Mouse (Mus musculus): ENCODE measurements around the gene Rad1. TPM values are rescaled to one million over a fixed set of nuclear protein-coding genes. Genes with fewer than 3 reads are reported as not detected.

The Rad1 gene
- total and polyA plus RNA-seq, 3 experiments: 4.8 to 9.3 (median 9.0) TPM

GRCm38 (mm10) chr15:10447102-10447501 lies 38.7 kb upstream of the Rad1 start:
- WGBS: 94% methylated on average over 3 of the region's 3 CpGs
- no peaks in the 10 kb centered on the region; the same call in 1 of the 2 replicates for H3K79me2 ChIP-seq (replicated peaks; ENCODE audit: control insufficient read depth, insufficient read depth, low read length)
- H3K27ac ChIP-seq: no peak overlapping the region
- no peaks in the 10 kb centered on the region for H3K36me3 ChIP-seq (ENCODE audit: control insufficient read depth, insufficient read depth, low read length)
- no peaks in the 10 kb centered on the region for H3K27me3 ChIP-seq (ENCODE audit: control insufficient read depth, insufficient read depth, low read length)
- TF ChIP-seq EP300 (IDR thresholded peaks at IDR 0.05; ENCODE audit: insufficient read depth, low read depth, low read length) (no peak), POLR2A (IDR thresholded peaks at IDR 0.05; ENCODE audit: insufficient read depth, low read depth, low read length) (no peak), CTCF (IDR thresholded peaks at IDR 0.05) (no peak)
- no peaks in the 10 kb centered on the region for H3K4me1 ChIP-seq (ENCODE audit: control insufficient read depth, insufficient read depth, low read length)
- H3K4me3 ChIP-seq: no peak overlapping the region
- no peak overlapping the region for H3K9ac ChIP-seq (ENCODE audit: low read depth, low read length)
- DNase-seq: no peak
- intact Hi-C loops (cut with DNase I): no loop called here

- H3K4me3 ChIP-seq: no peak overlapping the region
- no peak overlapping the region for H3K27ac ChIP-seq
- TF ChIP-seq CTCF (IDR thresholded peaks at IDR 0.05): no peak
- no peak for TF ChIP-seq POLR2A (IDR thresholded peaks at IDR 0.05; ENCODE audit: insufficient read depth, low read depth, low read length)
- no peak for TF ChIP-seq EP300 (IDR thresholded peaks at IDR 0.05; ENCODE audit: insufficient read depth, low read depth, low read length)
- no peak overlapping the region for H3K9ac ChIP-seq (ENCODE audit: low read depth, low read length)
- DNase-seq: peak in 1 of 2 experiments; percentile 7
- no peaks in the 10 kb centered on the region for H3K27me3 ChIP-seq (ENCODE audit: control insufficient read depth, insufficient read depth, low read length)
- intact Hi-C loops (cut with DNase I): no loop called here
- H3K36me3 ChIP-seq (ENCODE audit: control insufficient read depth, insufficient read depth, low read length): no peaks in the 10 kb centered on the region; the same call in 1 of the 2 replicates
- 61% methylated on average over 12 of the region's 12 CpGs for WGBS
- H3K4me1 ChIP-seq (ENCODE audit: control insufficient read depth, insufficient read depth, low read length): no peaks in the 10 kb centered on the region; the same call in 1 of the 2 replicates
- no peaks in the 10 kb centered on the region; the same call in 1 of the 2 replicates for H3K79me2 ChIP-seq (replicated peaks; ENCODE audit: control insufficient read depth, insufficient read depth, low read length)
These were observed 24.8 kb upstream of the Rad1 start for GRCm38 (mm10) chr15:10460986-10461385.

- no peak overlapping the region for H3K27ac ChIP-seq
- peaks cover 2% of the 10 kb centered on the region for H3K79me2 ChIP-seq (replicated peaks; ENCODE audit: control insufficient read depth, insufficient read depth, low read length)
- intact Hi-C loops (cut with DNase I): no loop called here
- H3K4me1 ChIP-seq (ENCODE audit: control insufficient read depth, insufficient read depth, low read length): no peaks in the 10 kb centered on the region; the same call in 1 of the 2 replicates
- TF ChIP-seq POLR2A (IDR thresholded peaks at IDR 0.05; ENCODE audit: insufficient read depth, low read depth, low read length) (no peak), EP300 (IDR thresholded peaks at IDR 0.05; ENCODE audit: insufficient read depth, low read depth, low read length) (no peak), CTCF (IDR thresholded peaks at IDR 0.05) (no peak)
- no peak overlapping the region for H3K4me3 ChIP-seq
- H3K27me3 ChIP-seq (ENCODE audit: control insufficient read depth, insufficient read depth, low read length): no peaks in the 10 kb centered on the region
- WGBS: 88% methylated on average over 5 of the region's 5 CpGs
- DNase-seq: no peak
- no peak overlapping the region for H3K9ac ChIP-seq (ENCODE audit: low read depth, low read length)
- no peaks in the 10 kb centered on the region; the same call in 1 of the 2 replicates for H3K36me3 ChIP-seq (ENCODE audit: control insufficient read depth, insufficient read depth, low read length)
These were observed 22.3 kb upstream of the Rad1 start for GRCm38 (mm10) chr15:10463555-10463954.

GRCm38 (mm10) chr15:10464678-10465077 lies 21.1 kb upstream of the Rad1 start:
- Histone ChIP-seq H3K27ac (no peak overlapping the region), H3K4me1 (ENCODE audit: control insufficient read depth, insufficient read depth, low read length) (peaks cover 1% of the 10 kb centered on the region), H3K79me2 (replicated peaks; ENCODE audit: control insufficient read depth, insufficient read depth, low read length) (peaks cover 4% of the 10 kb centered on the region), H3K36me3 (ENCODE audit: control insufficient read depth, insufficient read depth, low read length) (no peaks in the 10 kb centered on the region; the same call in 1 of the 2 replicates), H3K27me3 (ENCODE audit: control insufficient read depth, insufficient read depth, low read length) (no peaks in the 10 kb centered on the region), H3K9ac (ENCODE audit: low read depth, low read length) (no peak overlapping the region), H3K4me3 (no peak overlapping the region)
- DNase-seq: no peak
- 95% methylated on average over 3 of the region's 3 CpGs for WGBS
- intact Hi-C loops (cut with DNase I): no loop called here
- no peak for TF ChIP-seq EP300 (IDR thresholded peaks at IDR 0.05; ENCODE audit: insufficient read depth, low read depth, low read length)
- TF ChIP-seq CTCF (IDR thresholded peaks at IDR 0.05): no peak
- TF ChIP-seq POLR2A (IDR thresholded peaks at IDR 0.05; ENCODE audit: insufficient read depth, low read depth, low read length): no peak

GRCm38 (mm10) chr15:10468761-10469160 lies 17.1 kb upstream of the Rad1 start:
- Histone ChIP-seq H3K79me2 (replicated peaks; ENCODE audit: control insufficient read depth, insufficient read depth, low read length) (peaks cover 4% of the 10 kb centered on the region), H3K27me3 (ENCODE audit: control insufficient read depth, insufficient read depth, low read length) (no peaks in the 10 kb centered on the region)
- WGBS: 76% methylated on average over 3 of the region's 3 CpGs

GRCm38 (mm10) chr15:10469641-10470150 lies 16.1 kb upstream of the Rad1 start:
- no peaks in the 10 kb centered on the region for H3K27me3 ChIP-seq (ENCODE audit: control insufficient read depth, insufficient read depth, low read length)
- H3K4me3 ChIP-seq: peak overlapping the region; percentile 57

More at GRCm38 (mm10) chr15:10468761-10469160, 17.1 kb upstream of the Rad1 start:
- Histone ChIP-seq H3K9ac (ENCODE audit: low read depth, low read length) (no peak overlapping the region), H3K4me3 (no peak overlapping the region), H3K4me1 (ENCODE audit: control insufficient read depth, insufficient read depth, low read length) (peaks cover 1% of the 10 kb centered on the region), H3K27ac (no peak overlapping the region), H3K36me3 (ENCODE audit: control insufficient read depth, insufficient read depth, low read length) (no peaks in the 10 kb centered on the region; the same call in 1 of the 2 replicates)
- intact Hi-C loops (cut with DNase I): no loop called here
- DNase-seq: no peak
- TF ChIP-seq POLR2A (IDR thresholded peaks at IDR 0.05; ENCODE audit: insufficient read depth, low read depth, low read length) (no peak), EP300 (IDR thresholded peaks at IDR 0.05; ENCODE audit: insufficient read depth, low read depth, low read length) (no peak), CTCF (IDR thresholded peaks at IDR 0.05) (no peak)

More at GRCm38 (mm10) chr15:10469641-10470150, 16.1 kb upstream of the Rad1 start:
- H3K79me2 ChIP-seq (replicated peaks; ENCODE audit: control insufficient read depth, insufficient read depth, low read length): peaks cover 4% of the 10 kb centered on the region
- H3K4me1 ChIP-seq (ENCODE audit: control insufficient read depth, insufficient read depth, low read length): peaks cover 1% of the 10 kb centered on the region
- WGBS: under 1% methylated on average over 40 of the region's 40 CpGs
- intact Hi-C loops (cut with DNase I): loop anchor here (1.0 to 5.0 kb wide), 2 partner anchors 16 to 513 kb away; partner anchors contain the start of genes Amacr and Brix1
- H3K36me3 ChIP-seq (ENCODE audit: control insufficient read depth, insufficient read depth, low read length): no peaks in the 10 kb centered on the region
- no peak for TF ChIP-seq EP300 (IDR thresholded peaks at IDR 0.05; ENCODE audit: insufficient read depth, low read depth, low read length)
- no peak for TF ChIP-seq POLR2A (IDR thresholded peaks at IDR 0.05; ENCODE audit: insufficient read depth, low read depth, low read length)
- no peak for TF ChIP-seq CTCF (IDR thresholded peaks at IDR 0.05)
- no peak for DNase-seq
- H3K9ac ChIP-seq (ENCODE audit: low read depth, low read length): peak overlapping the region; percentile 88
- peak overlapping the region; percentile 71 for H3K27ac ChIP-seq

Measured in heart, adult 2 months (tissue).